Mouse (Mus musculus) small intestine, adult 2 months (tissue): ENCODE data around the gene Foxo6. TPM values are rescaled to one million over a fixed set of nuclear protein-coding genes. Genes with fewer than 3 reads are reported as not detected.

Experiments used
- H3K27ac ChIP-seq: fragments of 200-500 bp; 2 replicates; pipeline ENCODE4 v1.5.1; 2012; ENCODE audit warnings: low read depth, low read length, control low read depth, inconsistent platforms; ENCODE audit not compliant: insufficient read depth
- H3K27me3 ChIP-seq: fragments of 200-500 bp; 2 replicates; pipeline ENCODE4 v1.6.1; 2012; ENCODE audit warnings: mild to moderate bottlenecking, moderate library complexity, low read length, inconsistent platforms; ENCODE audit not compliant: control insufficient read depth, insufficient read depth
- H3K36me3 ChIP-seq: fragments of 200-500 bp; 2 replicates; pipeline ENCODE4 v1.6.1; 2012; ENCODE audit warnings: mild to moderate bottlenecking, low read length, control low read depth, inconsistent platforms; ENCODE audit not compliant: control insufficient read depth, insufficient read depth
- H3K4me1 ChIP-seq: fragments of 200-500 bp; 2 replicates; pipeline ENCODE4 v1.6.1; 2012; ENCODE audit warnings: low read length, inconsistent platforms, mixed read lengths; ENCODE audit not compliant: control insufficient read depth, insufficient read depth, insufficient read length
- H3K4me3 ChIP-seq: fragments of 200-500 bp; 2 replicates; pipeline ENCODE4 v1.5.1; 2012; ENCODE audit warnings: low read depth, mild to moderate bottlenecking, control low read depth, inconsistent platforms, low read length, moderate library complexity
- CTCF ChIP-seq: fragments of 200-500 bp; IDR thresholded peaks from 2 replicates; pipeline ENCODE4 v1.5.1; 2012; ENCODE audit warnings: low read depth, mild to moderate bottlenecking, control low read depth, inconsistent platforms, low read length, moderate library complexity, mixed read lengths; ENCODE audit not compliant: insufficient replicate concordance, insufficient read length; ENCODE audit errors: extremely low read depth
- POLR2A ChIP-seq: fragments of 200-500 bp; IDR thresholded peaks from 2 replicates; pipeline ENCODE4 v1.6.1; 2012; ENCODE audit warnings: low read depth, mild to moderate bottlenecking, control low read depth, inconsistent platforms, low read length, moderate library complexity
- WGBS: fragments of 180-500 bp; shearing (Covaris S2); methylation state at CpG from one replicate; pipeline ENCODE4 v1.1.7; 2018; 5-methylcytosine and 5-hydroxymethylcytosine counted together
- polyA plus RNA-seq: library from polyadenylated mRNA; depleted of rRNA; stranded (reverse); fragments of >200 nt; gene quantifications from 2 replicates; pipeline ENCODE4 v1.2.3, GENCODE M21; 2012; rRNA removed

Foxo6 gene
- polyA plus RNA-seq, 1 experiment = 38.9 TPM

DNA sequence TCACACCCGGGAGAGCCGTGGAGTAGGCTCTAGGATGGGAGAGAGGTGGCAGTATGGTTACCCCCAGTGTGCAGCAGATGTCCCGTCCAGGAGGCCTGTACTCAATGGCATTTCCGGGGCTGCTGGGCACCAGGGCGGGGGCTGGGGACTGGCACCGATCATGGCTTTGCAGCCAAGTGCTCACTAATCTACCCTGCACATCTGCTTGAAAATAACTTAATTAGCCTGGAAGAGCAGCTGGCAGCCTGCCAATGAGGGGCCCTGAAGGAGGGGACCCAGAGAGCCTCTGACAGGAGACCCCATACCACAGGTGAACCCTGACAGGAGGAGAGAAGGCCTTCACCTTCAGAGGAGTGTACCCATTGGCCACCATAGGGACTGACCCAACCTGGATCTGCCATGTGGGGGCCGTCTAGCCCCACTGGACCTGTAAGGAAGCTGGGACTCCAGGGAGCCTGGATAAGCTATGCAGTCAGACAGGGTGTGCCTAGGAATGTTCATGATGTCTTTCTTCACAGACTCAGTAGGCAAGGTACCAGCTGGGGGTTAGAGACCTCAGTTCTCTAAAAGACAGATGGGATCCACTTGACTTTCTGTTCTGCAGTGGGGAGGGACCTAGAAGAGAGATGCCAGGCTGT lies 63.9 kb downstream of the Foxo6 start:
- 54% methylated on average over 7 of the region's 7 CpGs for WGBS
- no peak for TF ChIP-seq CTCF
- no peak for TF ChIP-seq POLR2A

DNA sequence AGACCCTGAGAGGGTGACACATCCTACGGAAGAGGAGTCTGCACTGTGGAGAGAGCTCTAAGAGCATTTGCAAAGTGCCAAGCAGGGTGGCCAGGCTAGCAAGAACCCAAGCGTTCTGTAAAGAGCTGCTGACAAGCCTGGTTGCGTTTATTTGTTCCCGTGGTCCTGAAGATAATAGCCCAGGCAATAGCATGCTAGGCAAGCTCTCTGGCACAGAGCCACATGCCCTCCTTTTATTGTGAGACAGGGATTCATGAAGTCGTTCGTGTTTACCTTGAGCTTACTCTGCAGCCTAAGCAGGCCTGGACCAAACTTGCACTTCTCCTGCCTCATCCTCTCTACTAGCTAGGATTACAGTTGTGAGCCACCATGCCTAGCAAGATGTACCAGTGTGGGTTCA lies 65.4 kb downstream of the Foxo6 start:
- Histone ChIP-seq H3K27ac (no peak overlapping the region), H3K27me3 (no peaks in the 10 kb centered on the region), H3K4me3 (no peak overlapping the region), H3K4me1 (peaks cover 6% of the 10 kb centered on the region; the same call in 1 of the 2 replicates), H3K36me3 (no peaks in the 10 kb centered on the region)
- WGBS = 29% methylated on average over 6 of the region's 6 CpGs
- TF ChIP-seq CTCF (no peak), POLR2A (no peak)

More for the DNA sequence above, 63.9 kb downstream of the Foxo6 start:
- H3K27ac ChIP-seq = no peak overlapping the region
- H3K36me3 ChIP-seq = no peaks in the 10 kb centered on the region
- H3K27me3 ChIP-seq = no peaks in the 10 kb centered on the region
- H3K4me1 ChIP-seq = peaks cover 6% of the 10 kb centered on the region; the same call in 1 of the 2 replicates
- H3K4me3 ChIP-seq = no peak overlapping the region

DNA sequence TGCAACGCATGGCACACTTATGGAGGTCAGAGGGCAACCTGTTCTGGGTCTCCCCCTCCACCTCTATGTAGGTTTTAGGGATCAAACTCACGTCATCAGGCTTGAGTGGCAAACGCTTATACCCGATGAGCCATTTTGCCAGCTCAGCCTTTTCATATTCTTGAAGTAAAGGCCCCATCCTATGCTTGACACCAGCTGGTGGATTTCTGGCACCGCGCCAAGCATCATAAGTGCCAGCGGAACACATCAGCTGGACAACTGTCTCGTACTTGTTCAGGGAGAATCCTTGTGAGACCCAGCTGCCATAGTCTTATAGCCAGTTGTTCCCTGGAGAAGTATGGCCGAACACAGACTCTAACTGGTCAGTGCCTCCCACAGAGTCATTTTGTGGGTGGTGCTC lies 68.3 kb downstream of the Foxo6 start:
- no peak for TF ChIP-seq CTCF
- no peak for TF ChIP-seq POLR2A
- WGBS = 69% methylated on average over 9 of the region's 9 CpGs

More for the DNA sequence above, 68.3 kb downstream of the Foxo6 start:
- Histone ChIP-seq H3K27me3 (no peaks in the 10 kb centered on the region), H3K4me1 (peaks cover 3% of the 10 kb centered on the region; the same call in 1 of the 2 replicates), H3K27ac (no peak overlapping the region), H3K36me3 (no peaks in the 10 kb centered on the region), H3K4me3 (no peak overlapping the region)

Other genes with a start within 250 kb of the Foxo6 start
- gene AL607142.1, start 222.4 kb downstream of the Foxo6 start, polyA plus RNA-seq = not detected in 2 replicates
- gene Edn2, start 126.1 kb downstream of the Foxo6 start, polyA plus RNA-seq = 16.5 and 51.5 TPM in 2 replicates
- 6.5 and 10.6 TPM in 2 replicates for gene Scmh1, start 117.9 kb upstream of the Foxo6 start, polyA plus RNA-seq
- gene Slfnl1, start 244.9 kb upstream of the Foxo6 start, polyA plus RNA-seq = not detected in 2 replicates